Mouse (Mus musculus): ENCODE measurements around the gene Fzd2. TPM values are rescaled to one million over a fixed set of nuclear protein-coding genes. Genes with fewer than 3 reads are reported as not detected.
"Not testable (repeated sequence)": the region's sequence is repeated elsewhere in the genome, so short reads cannot be mapped to it uniquely, and the experiment has no call there.

Fzd2 gene
- 9.5 and 10.2 TPM in 2 replicates for polyA plus RNA-seq (2012; rRNA removed)

DNA sequence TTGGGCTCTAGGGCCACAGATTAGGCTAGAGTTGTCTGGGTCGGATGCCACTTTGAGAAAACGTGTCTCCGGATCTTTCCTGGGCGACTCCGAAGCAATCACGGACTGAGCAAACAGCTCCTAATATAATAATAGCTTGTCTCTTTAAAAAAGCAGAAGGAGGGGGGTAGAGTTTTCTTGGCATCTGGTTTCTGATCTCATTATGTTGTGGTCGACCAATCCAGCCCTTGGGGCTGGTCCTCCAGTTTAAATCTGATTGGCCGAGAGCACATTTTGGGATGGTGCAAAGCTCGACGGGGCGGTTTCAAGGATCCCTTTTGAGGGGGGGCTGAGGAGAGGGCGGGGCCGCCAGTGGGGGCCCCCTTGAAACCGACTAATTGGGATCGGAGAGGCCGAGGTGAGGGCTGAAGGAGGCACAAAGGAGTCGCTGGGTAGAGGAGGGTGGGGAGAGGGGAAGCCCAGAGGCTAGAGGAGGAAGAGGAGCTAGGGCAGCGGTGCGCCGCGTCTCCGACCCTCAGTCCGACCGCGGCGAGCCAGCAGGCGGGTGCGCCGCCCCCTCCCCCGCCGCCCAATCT, at the start of gene Fzd2:
Gene Fzd2, plus strand, starts transcription at position 387 of the 575 bp plus-strand sequence.
- under 1% methylated on average over 29 of the region's 31 CpGs for WGBS
- DNase-seq (ENCODE audit: low read depth, low spot score) = peak; percentile 52

DNA sequence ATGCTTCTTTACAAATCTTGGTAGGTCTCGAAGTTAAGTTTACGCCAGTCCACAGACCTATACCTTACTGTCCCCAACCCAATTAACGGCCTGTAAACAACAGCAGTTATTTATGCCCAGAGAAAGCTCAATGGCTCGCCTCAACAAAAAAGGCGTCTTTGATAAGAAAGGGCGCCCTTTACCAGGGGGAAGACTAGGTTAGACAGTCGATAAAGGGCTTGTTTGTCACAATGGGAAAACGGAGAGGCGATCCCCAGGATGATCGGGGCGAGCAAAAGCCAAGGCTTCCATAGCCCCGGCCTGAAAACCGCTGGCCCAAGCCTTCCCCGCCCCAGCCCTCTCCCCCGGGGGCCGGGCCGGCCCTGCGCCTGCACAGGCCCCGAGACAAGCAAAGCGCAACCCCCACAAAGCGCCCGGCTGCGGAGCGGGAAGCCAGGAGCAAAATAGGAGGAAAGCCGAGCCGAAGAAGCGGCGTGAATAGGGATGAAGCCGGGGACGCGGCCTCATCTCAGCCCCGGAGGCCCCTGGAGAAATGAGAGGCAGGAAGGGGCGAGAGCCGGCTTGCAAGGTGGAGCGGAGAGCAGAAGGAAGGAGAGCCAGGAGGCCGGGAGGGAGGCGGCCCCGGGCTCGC, 48.7 kb upstream of the Fzd2 start:
- 1% methylated on average over 39 of the region's 39 CpGs for WGBS
- DNase-seq (ENCODE audit: low read depth, low spot score) = no peak

DNA sequence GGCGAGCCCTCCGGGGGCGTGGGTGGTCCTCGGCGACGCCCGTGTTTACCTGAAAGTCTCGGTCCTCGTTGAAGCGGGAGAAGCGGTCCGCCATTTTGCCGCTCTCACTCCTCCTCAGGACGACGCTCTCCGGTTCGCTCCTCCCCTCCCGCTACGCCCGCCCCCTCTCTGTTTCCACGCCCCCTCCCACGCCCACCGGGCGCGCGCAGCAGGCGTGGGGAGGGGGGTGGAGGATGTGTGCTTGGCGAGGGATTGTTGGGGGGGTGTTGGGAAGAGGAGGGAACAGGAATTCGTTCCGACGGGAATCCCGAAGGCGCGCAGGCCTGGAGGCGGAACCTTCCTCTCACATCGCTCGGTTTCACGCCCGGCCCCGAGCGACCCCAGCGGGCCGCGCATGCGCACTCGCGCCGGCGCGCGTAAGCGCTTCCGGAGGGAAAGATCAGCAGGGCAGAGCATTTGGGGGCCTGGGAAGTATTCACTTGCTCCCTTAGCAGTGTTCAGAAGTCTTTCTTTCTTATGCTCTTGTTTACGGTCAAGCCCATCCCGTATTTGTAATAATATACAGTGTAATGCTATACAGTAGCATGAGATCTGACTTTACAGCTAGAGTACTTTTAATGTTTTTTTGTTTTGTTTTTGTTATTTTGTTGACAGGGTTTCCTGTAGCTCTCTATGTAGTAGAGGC, 48.0 kb upstream of the Fzd2 start, which contains the start of gene Gpatch8:
Gene Gpatch8, minus strand, starts transcription at position 362 of the 685 bp plus-strand sequence.
- peak; percentile 73 for DNase-seq (ENCODE audit: low read depth, low spot score)
- WGBS = under 1% methylated on average over 48 of the region's 55 CpGs

DNA sequence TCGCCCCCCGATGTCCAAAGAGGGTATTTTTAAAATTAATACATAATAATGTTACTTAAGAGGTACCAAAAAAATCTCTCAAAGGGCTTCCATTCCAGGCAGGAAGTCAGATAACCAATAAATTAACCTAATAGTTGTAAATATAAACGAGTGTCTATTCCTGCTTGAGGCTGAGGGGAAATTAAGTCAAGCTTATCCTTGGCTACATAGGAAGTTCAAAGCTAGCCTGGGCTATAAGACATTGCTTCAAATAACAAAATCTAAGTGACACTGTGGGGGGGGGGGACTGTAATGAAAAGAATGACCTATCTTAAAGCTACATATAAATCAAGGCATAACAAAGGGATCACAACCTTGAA, 47.5 kb upstream of the Fzd2 start:
- WGBS = 1% methylated on average over 3 of the region's 3 CpGs
- DNase-seq (ENCODE audit: low read depth, low spot score) = no peak

DNA sequence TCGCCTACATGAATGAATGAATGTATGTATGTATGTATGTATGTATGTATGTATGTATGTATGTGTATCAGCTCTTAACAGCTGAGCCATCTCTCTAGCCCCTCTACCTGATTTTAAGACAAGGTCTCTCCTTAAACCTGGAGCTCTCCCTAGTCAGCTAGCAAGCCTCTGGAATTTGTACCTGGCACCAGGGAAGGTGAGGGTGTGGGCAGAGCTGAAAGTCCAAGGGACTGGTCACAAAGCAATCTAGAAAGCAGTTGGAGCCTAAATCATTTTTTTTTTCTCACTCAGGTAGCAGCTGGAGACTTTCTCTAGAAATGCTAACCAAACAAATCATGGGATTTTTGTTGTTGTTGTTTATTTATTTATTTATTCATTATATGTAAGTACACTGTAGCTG, 46.8 kb upstream of the Fzd2 start:
- peak; percentile 57 for DNase-seq (ENCODE audit: low read depth, low spot score)
- 70% methylated on average over 1 of the region's 1 CpGs for WGBS

DNA sequence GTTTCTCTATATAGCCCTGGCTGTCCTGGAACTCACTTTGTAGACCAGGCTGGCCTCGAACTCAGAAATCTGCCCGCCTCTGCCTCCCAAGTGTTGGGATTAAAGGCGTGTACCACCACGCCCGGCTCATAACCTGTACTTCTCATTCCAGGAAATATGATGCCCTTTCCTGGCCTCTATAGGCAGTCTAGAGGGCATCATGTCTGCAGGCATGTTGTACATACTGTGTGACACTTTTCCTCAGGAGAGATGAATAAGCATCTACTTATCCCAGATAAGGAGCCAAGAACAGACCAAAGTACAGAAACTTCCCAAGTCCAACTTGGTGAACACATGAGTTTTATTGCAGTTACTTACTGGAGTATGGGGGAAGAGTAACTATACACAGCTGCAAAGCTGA, 45.5 kb upstream of the Fzd2 start:
- WGBS = 50% methylated on average over 5 of the region's 5 CpGs

DNA sequence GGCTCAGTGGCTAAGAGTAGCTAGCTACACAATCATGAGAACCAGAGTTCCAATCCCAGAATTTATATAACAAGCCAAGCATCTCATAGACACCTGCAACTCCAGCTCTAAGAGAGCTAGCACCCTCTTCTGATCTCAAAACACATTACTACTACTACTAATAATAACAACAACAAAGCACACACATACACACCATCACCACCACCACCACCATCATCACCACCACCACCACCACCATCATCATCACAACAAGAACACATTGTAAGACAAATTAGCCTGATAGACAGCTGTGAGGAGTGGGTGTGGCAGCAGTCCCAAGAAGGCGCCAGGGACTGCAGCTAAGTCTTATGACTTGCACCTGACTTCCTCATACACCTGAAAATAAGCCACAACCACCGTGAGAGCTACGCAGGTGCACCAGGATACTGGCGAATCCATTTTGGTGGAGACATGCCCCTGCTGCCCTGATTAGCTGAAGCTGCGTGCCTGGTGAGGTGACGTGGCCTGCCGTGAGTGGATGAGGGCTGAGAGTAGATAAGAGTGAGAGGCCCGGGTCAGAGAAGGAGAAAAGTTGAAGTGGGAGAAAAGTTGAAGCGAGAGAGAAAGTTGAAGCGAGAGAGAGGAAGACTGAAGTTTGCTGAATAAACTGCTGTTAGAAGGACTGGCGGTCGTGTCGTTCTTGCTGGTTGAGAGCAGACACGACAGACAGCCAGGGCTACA, 39.1 kb upstream of the Fzd2 start:
- DNase-seq (ENCODE audit: low read depth, low spot score) = not testable (repeated sequence)
- 75% methylated on average over 14 of the region's 14 CpGs for WGBS

More for the DNA sequence above, 45.5 kb upstream of the Fzd2 start:
- peak; percentile 43 for DNase-seq (ENCODE audit: low read depth, low spot score)

DNA sequence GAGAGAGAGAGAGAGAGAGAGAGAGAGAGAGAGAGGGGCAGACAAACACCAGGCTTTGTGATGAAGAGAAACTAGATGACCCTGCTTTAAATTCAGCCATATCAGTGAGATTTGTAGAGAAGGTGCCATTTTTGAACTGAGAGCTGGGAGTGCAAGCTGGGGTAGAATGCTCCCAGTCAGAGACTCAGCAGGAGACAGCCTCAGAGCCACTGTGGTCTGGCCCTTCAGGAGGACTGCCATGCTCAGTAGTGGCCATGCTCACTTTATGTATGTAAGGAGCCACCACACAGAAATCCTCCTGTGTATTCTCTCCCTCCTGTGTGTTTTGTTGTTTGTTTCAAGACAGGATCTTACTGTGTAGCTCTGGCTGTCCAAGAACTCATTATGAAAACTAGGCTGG, 38.5 kb upstream of the Fzd2 start:
- no peak for DNase-seq (ENCODE audit: low read depth, low spot score)

DNA sequence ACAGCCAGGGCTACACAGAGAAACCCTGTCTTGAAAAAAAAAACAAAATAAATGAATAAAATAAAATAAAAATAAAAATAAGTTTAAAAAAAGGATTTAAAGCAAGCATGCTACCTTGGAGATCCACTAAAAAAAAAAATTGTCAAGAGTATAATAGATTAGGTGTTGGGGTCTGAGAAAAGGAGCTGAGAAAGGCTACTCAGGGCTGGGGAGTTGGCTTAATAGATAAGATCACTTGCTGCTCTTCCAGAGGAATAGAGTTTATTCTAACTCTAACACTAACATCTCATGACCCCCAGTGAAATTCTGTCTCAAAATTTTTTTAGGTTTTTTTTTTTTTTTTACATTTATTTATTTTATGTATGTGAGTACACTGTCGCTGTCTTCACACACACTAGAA, 37.9 kb upstream of the Fzd2 start:
- no peak for DNase-seq (ENCODE audit: low read depth, low spot score)
- 81% methylated on average over 1 of the region's 1 CpGs for WGBS

DNA sequence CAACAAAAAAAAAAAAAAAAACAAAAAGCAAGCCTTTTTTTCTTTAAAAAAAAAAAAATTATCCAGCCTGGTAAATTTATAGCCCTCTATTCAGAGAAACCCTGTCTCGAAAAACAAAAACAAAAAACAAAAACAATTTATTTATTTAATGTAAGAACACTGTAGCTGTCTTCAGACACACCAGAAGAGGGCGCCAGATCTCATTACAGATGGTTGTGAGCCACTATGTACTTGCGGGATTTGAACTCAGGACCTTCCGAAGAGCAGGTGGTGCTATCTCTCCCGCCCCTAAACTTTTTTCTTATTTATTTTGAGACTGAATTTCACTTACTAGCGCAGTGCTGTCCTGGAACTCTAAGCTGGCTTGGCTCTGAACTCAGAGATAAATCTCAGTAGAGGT, 37.0 kb upstream of the Fzd2 start:
- WGBS = 84% methylated on average over 6 of the region's 6 CpGs
- no peak for DNase-seq (ENCODE audit: low read depth, low spot score)

DNA sequence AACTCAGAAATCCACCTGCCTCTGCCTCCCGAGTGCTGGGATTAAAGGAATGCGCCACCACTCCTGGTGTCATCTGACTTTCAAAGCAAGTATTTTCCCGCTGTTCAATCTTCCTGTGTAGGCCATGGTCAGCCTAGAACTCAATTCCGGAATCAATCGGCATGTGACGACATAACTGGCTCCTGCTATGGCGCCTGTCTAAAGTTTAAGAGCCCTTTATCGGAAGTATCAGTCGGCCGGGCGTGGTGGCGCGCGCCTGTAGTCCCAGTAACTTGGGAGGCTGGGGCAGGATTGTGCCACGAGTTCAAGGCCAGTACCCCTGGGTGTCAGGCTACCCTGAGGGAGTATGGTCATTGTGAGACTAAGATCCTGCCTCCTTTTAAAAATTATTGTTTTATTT, 36.5 kb upstream of the Fzd2 start:
- WGBS = 97% methylated on average over 15 of the region's 15 CpGs
- DNase-seq (ENCODE audit: low read depth, low spot score) = no peak

DNA sequence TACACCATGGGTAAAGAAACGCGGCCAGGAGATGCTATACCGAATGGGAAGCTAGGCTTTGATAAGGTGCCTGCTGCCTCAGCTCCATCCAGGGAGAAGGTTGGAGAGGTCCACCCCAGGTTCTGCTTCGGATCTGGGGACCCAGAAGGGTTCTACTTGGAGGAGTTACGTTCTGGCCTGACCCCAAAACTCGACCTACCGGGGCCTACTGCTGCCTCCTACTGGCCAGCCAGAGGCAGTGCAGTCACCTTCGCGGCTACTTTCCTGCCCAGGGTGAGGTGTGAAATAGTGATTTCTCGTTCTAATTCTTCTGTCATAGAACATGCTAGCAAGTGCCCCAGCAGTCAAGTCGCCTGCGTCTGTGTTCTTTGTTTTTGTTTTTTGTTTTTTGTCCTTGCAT, 36.0 kb upstream of the Fzd2 start:
- WGBS = 78% methylated on average over 12 of the region's 12 CpGs
- DNase-seq (ENCODE audit: low read depth, low spot score) = no peak

DNA sequence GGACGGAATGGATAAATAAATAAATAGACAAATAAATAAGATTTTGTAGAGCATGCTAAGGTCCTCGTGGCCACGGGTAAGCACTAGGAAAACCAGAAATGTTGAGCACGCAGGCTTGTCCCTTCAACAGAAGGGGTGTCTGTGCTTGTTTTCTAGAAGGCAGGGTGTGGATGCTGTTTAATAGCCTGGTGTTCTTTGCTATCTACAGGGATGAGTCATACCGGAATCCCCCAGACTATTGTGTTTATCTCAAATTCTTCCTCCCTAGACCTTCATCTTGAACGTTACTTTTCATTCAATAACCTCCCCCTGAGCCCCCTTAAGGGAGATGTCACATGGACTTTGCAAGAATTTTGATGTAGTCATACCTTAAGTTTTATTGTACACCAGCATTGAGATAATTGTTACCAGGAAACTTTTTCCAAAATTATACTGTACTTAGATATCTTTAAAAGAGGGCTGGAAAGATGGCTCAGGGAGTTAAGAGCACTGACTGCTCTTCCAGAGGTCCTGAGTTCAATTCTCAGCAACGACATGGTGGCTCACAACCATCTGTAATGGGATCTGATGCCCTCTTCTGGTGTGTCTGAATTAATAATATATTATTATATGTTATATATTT, 35.3 kb upstream of the Fzd2 start:
- DNase-seq (ENCODE audit: low read depth, low spot score) = no peak
- WGBS = 37% methylated on average over 7 of the region's 7 CpGs

DNA sequence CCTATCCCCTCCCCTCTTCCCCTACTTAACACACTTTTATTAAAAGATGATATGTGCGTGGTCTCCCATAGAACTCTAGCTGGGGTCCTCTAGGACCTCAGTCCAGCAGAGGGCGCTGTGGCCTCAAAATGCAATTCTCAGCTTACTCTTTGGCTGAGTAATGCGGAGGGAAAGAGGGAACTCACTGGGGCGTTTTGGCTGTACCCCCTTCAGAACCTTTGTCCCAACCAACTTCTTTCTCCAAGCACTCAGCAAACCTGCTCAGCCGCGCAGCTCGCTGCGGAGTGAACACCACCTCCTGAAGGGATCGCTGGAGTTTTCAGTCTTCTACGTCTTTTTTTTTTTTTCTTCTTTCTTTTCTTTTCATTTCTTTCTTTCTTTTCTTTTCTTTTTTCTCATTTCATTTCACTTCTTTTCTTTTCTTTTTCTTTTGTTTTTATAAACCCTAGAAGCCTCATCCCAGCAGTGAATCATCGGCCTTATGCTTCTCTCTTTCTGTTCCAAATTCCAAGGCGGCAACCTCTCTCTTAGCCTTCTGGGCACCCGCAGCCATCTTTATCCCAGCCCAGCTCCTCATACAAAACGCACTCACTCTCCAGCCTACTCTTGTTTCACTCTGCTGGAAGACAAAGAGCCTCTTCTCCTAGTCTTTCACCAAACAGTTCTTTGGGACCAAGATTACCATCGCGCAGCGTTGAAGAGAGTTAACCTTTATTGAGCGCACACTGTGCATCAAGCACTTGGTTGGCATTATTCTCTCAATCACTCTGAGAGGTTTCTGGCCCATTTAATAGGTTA, 31.1 kb upstream of the Fzd2 start:
- WGBS = 14% methylated on average over 18 of the region's 18 CpGs
- DNase-seq (ENCODE audit: low read depth, low spot score) = peak; percentile 67

DNA sequence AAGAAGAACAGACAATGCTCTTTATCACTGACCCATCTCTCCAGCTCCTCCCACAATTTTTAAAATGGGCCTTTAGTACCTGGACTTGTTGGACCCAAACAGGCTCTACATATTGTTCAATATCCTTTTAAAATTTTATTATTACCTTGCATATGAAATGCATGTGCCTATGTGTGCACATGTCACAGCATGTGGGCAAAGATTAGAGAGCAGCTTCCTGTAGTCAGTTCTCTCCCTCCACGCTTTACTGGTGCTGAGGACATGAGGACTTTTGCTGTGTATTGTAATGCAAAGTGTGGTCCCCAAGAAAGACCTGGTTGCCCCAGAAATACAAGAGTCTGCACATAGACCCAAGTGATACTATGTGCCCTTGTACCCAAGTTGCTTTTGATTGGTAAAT, 29.2 kb upstream of the Fzd2 start:
- WGBS = 66% methylated on average over 1 of the region's 1 CpGs
- no peak for DNase-seq (ENCODE audit: low read depth, low spot score)

DNA sequence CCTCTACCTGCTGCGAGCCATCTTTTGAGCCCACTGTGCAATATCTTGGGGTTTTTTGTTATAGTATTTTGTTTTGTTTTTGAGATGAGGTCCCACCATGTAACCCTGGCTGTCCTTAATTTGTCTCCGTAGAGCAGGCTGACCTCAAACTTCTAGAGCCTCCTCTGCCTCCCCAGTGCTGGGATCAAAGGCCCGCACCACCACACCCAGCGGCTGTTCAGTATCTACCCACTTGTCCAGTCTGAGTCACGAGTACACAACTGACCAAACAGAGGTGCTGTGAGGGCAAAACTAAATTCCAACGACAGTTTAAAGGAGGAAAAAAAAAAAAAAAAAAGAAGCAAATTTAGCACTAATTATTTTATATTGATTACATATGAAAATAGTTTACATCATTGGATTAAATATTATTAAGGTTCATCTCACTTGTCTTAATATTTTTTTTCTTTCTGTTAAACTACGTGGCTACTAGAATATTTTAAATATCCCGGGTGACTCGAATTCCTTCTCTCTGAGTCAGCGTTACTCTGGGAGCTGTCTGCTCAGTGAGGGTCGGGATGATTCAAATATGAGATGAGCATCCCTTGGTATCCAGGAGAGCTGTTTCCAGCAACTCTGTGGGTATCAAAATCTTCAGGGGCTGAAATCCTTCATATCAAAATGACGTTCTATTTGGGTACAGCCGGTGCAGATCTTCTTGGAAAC, 28.0 kb upstream of the Fzd2 start:
- WGBS = 45% methylated on average over 13 of the region's 13 CpGs

DNA sequence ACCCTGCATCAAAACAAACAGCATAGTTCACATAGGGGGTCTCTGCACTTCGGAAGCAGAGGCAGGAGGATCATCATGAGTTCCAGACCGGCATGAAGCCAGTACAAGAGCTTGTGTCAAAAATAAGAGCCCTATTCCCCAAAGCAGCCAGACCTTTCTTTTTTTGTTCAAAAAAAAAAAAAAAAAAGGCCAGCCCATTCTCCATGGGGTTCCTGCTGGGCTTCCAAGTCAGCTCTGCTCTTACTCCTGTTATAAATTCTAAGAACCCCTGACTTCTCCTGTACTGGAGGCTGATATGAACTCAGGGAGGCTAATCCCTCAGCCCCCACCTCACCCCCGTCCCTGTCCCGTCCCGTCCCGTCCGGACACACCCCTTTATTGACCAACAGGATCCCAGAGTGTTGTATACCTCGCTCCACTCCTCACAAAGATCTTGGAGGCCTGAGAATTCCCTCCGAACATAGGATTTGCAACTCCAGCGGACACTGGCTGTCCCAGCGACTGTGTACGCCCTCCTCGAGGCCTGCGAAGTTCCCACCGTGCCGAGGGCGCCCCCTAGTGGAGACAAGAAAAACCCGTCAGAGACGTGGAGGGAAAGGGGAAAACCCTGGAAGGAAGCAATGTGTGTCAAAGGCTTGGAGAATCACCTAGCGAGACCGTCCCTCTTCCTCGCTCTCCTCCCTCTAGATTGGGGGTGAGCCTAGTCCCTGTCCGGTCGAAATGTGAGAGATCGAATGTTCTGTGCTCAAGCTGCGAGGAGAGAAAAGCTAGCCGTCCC, 25.7 kb upstream of the Fzd2 start:
- 6% methylated on average over 27 of the region's 27 CpGs for WGBS
- DNase-seq (ENCODE audit: low read depth, low spot score) = peak; percentile 82

More for the DNA sequence above, 28.0 kb upstream of the Fzd2 start:
- no peak for DNase-seq (ENCODE audit: low read depth, low spot score)
